Mouse (Mus musculus) kidney, adult 11 months (tissue): ENCODE results near the gene 4632433K11Rik.

Experiments used
- DNase-seq: peaks from one replicate; pipeline ENCODE4 v3.0.0; 2022

4632433K11Rik gene

DNA sequence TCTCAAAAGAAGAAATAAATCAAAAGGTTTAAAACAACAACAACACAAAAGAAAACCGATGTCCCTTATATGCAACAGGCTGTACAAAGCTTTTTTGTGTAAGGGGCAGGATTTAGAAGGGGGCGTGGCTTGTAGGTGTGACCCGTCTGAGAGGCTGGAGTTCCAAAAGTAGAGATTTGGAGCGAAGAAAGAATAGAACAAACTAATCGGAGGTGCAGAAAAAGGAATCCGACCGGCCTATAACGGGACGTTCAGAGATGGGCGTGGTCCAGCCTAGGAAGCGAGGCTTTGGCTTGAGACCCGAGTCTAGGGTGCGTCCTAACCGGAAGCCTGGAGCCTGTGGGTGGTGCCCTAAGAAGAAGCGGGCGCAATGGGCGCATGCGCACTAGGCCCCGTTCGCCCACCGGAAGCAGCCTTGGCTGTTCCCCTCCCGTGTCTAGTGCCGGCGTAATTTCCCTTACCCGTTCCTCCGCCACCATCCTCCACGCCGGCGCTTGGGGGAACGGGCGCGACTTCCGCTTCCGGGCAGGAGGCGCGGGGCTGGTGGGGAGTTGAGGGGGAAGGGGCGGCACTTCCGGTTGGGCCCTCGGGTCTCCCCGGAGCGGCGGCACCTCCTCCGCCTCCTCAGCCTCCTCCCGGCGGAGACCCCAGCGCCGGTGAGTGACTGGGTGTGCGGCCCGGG is 13.8 kb upstream of the 4632433K11Rik start, which contains the start of the genes Zfp865 and Ccdc106:
TSS of gene Zfp865 (plus strand) at position 377 of the 682 bp plus-strand sequence.
TSS of gene Ccdc106 (plus strand) at position 554 of the 682 bp plus-strand sequence.
- DNase-seq: peak; percentile 99

DNA sequence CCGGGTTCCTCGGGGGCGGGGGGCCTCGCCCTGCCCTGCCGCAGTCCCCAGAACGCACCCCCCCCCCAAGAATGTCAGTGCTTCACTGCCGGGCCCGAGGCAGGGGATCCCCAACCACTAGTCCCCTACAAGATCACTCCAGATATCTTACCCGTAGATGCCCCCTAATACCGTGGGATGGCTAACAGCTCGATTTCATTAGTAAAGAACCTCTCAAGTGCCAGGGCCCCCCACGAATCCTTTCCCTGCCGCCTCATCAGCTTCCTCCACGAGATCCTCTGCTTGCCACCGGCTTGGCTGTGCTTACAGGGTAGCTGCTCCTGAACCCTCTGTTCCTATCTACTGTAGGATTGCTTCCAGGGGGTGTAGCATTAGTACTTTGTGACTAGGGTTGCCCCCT is 13.2 kb upstream of the 4632433K11Rik start:
- no peak for DNase-seq

GRCm38 (mm10) chr7:5021197-5021596 is 12.7 kb upstream of the 4632433K11Rik start:
- no peak for DNase-seq

DNA sequence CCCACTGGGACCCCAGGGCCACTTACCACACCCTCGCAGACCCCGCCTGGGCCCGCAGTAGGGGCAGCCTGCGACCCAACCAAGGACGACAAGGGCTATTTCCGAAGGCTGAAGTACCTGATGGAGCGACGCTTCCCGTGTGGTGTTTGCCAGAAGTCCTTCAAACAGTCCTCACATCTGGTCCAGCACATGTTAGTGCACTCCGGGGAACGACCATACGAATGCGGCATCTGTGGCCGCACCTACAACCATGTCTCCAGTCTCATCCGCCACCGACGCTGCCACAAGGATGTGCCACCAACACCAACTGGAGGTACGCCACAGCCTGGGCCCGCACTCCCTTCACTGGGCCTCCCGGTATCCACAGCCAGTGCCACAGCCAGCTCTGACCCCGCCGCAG is 4.4 kb upstream of the 4632433K11Rik start:
- no peak for DNase-seq

- DNase-seq: no peak
Measured at GRCm38 (mm10) chr7:5029946-5030345, 4.0 kb upstream of the 4632433K11Rik start.

GRCm38 (mm10) chr7:5030554-5031275 is 3.2 kb upstream of the 4632433K11Rik start:
- DNase-seq: no peak

DNA sequence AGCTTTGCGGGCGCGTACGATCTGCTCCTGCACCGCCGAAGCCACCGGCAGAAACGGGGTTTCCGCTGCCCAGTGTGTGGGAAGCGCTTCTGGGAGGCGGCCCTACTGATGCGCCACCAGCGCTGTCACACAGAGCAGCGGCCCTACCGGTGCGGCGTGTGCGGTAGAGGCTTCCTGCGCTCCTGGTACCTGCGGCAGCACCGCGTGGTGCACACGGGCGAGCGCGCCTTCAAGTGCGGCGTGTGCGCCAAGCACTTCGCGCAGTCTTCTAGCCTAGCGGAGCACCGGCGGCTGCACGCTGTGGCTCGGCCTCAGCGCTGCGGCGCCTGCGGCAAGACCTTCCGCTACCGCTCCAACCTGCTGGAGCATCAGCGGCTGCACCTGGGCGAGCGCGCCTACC is 2.4 kb upstream of the 4632433K11Rik start:
- no peak for DNase-seq

DNA sequence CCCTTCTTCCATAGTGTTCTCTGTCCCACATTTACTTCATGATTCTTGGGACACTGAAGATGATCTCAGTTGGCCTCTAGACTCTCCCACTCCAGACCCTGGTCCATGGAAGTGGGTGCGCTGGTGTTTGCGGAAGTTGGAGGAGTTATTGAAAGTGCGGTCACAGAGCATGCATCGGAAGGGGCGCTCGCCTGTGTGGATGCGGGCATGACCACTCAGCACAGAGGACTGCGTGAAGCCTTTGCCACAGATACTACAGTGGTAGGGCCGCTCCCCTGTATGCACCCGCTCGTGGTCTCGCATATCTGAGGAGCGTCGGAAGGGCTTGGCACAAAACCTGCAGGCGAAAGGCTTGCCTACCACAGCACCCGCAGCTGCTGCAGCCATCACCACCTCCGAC is 1.7 kb downstream of the 4632433K11Rik start:
- no peak for DNase-seq

DNA sequence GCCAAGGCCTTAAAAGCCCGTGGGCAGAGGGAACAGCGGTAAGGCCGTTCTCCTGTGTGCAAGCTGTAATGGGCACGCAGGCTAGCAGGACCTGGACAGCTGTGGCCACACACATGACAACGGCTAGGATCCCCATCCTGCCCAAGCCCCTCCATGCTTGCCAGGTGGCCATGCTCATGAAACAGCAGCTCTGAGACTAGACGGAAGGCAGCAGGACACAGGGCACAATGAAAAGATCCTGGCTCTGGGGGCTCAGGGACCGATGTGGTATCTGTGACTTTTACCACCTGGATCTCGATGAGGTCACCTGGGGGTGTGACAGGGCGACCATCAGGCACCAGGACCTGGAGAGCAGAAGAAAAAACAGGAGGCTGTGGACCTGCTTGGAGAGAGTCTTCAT is 2.2 kb downstream of the 4632433K11Rik start:
- DNase-seq: no peak

DNA sequence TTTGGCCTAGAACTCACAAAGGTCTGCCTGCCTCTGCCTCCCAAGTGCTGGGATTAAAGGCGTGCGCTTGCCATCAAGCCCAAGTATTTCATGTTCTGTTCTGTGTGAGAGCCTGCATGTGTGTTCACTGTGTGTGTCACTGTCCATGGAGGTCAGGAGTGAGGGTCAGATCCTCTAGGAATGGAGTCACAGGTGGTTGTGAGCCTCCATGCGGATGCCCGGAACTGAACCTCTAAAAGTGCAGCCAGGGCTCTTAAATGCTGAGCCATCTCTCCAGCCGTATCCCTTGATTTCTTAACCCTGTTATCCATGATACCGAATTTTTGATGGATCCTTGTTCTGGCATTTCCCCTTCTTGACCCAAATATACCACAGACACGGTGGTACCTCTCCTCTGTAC is 3.1 kb downstream of the 4632433K11Rik start:
- DNase-seq: no peak

DNA sequence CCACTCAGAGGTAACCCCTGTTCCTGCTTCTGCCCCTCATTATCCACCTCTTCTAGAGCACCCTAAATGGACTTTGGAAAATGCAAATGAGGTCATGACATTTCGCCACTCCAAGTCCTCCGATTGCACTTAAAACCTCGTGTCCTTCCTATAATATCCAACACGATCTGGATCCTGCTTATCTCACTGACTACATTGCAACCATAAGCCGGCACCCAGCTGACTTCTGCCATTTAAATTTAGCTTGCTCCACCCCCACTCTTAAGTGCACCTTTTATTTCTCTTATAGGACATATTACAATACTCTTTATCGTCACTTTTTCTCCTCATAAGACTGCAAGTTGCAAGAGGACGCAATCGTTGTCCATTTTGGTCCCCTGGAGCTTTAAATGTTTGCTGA is 3.5 kb downstream of the 4632433K11Rik start:
- DNase-seq: no peak

DNA sequence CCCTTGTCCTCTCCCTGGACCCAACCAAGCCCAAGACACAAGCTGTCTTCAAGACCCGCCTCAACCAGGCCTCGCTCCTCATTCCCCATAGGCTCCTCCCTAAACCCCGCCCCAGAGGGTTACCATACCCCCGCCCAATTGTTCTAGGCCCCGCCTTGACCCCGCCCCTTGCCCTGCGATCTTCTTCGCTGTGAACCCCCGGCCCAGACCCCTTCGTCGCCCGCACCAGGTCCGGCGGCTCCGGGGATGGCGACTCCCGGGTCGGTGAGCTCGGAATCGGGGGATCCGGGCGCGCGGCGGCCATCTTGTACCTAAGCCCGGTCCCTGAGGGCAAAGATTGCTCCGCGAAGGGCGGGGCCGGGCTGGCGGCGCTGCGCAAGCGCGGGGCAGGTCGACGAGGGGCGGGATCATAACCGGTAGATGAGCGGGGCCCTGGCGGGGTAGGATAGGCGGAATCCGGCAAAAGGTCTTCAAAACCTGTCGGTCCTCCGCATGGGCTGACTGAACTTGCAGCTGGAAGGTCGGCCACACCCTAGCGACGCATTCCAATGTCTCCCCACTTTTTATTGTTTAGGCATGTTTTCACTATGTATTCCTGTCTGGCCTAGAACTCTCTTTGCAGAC is 4.3 kb downstream of the 4632433K11Rik start, which contains the start of gene Zfp784:
TSS of gene Zfp784 (minus strand) at position 338 of the 624 bp plus-strand sequence.
- DNase-seq: peak; percentile 94

GRCm38 (mm10) chr7:5038940-5039339 is 5.0 kb downstream of the 4632433K11Rik start:
- DNase-seq: no peak

- DNase-seq: no peak
Measured at GRCm38 (mm10) chr7:5044981-5045380, 11.1 kb downstream of the 4632433K11Rik start.

DNA sequence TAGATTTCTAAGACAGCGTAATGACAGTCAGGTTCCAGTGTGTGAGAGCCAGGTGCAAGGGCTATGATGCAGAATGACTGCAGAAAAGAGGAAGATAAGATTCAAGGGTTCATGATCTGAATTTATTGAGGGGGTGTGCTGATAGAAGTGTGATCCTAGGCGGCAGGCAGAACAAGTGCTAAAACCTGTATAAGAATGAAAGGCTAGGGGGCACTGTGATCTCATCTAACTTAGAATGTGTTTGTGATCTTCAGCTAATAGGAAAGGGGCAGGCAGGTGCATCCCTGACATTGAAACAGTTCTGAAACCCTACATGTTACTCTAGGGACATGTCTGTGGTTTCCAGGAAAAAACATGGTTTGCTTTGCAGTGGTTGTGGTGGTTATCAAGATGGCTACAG is 12.2 kb downstream of the 4632433K11Rik start:
- no peak for DNase-seq

GRCm38 (mm10) chr7:5047313-5047712 is 13.4 kb downstream of the 4632433K11Rik start:
- DNase-seq: no peak

DNA sequence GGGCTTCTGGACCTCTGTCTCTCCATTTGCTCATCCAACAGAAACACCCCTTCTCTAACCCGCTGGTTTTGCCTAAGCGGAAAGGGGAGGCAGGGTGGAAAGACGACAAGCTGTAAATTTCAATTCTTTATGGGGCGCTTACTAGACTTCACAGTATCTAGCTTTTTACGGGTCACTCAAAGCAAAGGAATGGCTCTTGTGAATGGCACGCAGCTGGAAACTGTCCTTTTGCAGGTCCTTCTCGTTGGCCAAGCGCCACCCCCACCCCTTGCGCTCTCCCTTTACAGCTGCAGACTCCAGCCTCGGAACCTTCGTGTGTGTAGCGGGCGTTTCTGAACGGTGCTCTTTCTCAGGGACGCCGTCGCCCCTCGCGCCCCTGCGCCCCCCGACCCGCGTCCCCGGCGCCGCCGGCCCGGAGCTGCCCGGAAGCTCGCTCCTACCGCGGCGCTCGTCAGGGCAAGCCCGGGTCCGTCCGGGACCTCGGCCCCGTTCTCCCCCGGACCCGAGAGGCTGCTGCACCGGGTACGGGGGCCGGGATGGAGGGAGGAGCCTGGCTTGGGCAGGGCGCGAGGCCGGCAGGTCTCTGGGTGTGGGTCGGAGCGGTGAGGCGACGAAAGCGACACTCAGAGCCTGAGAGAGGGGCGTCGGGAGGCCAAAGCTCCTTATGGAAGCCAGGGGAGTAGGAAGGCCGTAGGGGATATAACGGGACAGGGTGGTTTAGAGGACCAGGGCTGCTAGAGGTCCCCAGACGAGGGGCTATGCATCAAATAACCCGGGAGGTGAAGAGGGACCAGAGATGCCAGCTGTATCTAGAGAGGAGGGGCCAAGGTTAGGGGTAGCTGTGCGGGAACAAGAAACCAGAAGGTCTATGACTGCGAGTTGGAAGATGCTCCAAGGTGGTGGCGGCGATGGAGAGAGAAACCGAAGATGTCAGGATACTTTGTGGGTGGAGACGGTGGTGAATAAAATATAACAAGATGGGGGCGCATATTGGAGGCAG is 17.6 kb downstream of the 4632433K11Rik start, which contains the start of gene Zfp580:
TSS of gene Zfp580 (plus strand) at position 346 of the 1,000 bp plus-strand sequence.
- peak; percentile 68 for DNase-seq

DNA sequence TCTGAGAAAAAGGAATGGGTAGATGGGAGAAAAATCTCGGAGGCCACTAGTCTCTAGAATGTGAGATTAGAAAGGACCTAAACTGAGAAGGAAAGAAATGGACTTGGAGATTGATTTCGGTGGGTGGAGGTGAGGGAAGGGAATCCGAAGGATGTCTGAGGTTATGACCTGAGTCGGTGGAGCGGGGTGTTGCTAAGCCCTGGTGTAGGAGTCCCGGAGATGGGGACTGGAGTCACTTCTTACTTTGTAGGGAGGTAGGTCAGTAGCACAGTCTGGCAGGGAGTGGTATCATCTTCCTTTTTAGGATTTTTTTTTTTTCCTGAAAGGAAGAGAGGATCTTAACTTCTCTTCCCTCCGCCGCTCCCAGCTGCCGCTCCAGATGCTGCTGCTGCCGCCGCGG is 18.5 kb downstream of the 4632433K11Rik start:
- DNase-seq: no peak

DNA sequence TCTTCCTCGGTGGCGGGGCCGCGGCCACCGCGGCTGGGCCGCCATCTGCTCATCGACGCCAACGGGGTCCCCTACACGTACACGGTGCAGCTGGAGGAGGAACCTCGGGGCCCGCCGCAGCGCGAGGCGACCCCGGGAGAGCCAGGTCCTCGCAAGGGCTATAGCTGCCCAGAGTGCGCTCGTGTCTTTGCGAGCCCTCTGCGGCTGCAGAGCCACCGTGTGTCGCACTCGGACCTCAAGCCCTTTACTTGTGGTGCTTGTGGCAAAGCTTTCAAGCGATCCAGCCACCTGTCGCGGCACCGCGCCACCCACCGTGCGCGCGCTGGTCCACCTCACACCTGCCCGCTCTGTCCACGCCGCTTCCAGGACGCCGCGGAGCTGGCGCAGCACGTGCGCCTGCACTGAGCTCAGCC is 19.0 kb downstream of the 4632433K11Rik start:
- no peak for DNase-seq

DNA sequence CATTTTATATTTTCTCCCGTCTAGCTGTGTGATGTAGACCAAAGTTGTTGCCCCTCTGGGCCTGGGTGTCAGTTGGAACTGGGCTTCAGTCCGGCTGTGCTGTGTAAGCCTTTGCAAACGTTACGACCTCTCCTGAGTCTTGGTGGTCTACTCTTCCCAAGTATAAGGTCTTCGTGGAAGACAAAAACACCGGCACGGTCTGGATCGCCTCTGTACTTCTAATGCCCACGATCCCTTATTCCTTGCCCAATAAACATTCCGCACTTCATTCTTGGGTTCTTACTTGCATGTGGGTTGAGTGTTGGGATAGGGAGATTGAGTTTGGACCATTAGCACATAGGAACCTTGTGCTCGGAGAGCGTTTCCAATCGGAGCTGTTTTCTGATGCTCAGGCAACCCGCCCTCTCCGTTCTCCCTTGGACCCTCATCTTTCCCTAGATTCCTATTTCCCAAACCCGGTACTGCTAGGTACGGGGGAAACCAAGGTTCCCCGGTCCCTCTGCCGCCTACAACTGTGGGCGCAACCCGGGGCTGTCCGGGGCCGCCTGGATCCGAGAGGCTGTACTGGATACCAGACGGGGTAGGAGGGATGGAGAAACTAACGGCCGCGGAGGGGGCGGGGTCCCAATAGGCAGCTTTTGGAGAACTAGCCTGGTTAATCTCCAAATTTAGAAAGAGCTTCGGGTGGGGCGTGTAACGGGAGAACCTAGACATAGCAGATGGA is 19.7 kb downstream of the 4632433K11Rik start:
- DNase-seq: no peak

DNA sequence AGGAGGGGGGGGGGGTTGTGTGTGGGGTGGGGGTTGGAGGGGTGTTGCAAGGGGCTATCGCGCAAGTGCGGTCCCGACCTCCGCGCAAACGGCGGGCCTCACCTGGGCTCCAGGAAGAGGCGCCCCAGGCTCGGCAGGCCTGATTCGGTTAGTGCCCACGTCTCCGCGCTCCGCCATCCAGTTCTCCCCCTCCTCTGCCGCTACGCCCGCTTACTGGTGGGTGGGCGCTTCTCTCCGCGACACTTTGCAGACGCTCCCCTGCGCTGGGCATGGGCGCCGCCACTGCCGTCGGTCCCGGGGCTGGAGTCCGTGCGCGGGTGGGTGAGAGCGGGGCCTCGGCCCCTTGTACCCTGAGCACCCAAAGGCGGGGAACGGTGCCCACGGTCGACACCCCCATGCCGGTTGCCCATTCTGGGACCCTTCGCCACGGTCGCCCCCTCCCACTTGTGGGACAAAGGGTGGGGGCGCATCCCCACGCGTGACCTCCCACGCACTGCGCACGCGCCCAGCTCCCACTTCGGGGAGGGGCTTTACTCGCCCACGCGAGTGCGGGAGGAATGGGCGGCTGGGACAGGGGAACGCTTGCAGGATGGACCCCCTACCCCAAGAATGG is 22.8 kb downstream of the 4632433K11Rik start:
- no peak for DNase-seq
